Mouse (Mus musculus): ENCODE data around the gene Snapc4.

- TF ChIP-seq CTCF (conservative IDR thresholded peaks at IDR 0.05; ENCODE audit: insufficient read depth, insufficient read length, low read depth, low read length) (no peak), POLR2A (IDR thresholded peaks at IDR 0.05; ENCODE audit: low read depth, low read length) (no peak)
Measured at GRCm38 (mm10) chr2:26319519-26320244, 60.8 kb downstream of the Snapc4 start.
